Mouse (Mus musculus) macrophage (primary cell): ENCODE measurements around the gene Ccdc24. TPM values are rescaled to one million over a fixed set of nuclear protein-coding genes. Genes with fewer than 3 reads are reported as not detected.
A peak's percentile ranks its signal among the peaks of the same experiment; 100 is the strongest.

ENCODE experiments used
- H3K27ac ChIP-seq: fragments of 350-480 bp; formaldehyde crosslinking; 2 replicates; pipeline ENCODE4 v1.9.0; 2021
- H3K36me3 ChIP-seq: fragments of 350-480 bp; formaldehyde crosslinking; 2 replicates; pipeline ENCODE4 v1.9.0; 2021; ENCODE audit errors: inconsistent target
- H3K4me3 ChIP-seq: fragments of 350-480 bp; formaldehyde crosslinking; 2 replicates; pipeline ENCODE4 v1.9.0; 2021; ENCODE audit errors: inconsistent target
- H3K79me2 ChIP-seq: fragments of 350-480 bp; formaldehyde crosslinking; 2 replicates; pipeline ENCODE4 v1.9.0; 2021; ENCODE audit errors: inconsistent target
- WGBS: methylation state at CpG from one replicate; pipeline ENCODE4 v1.1.7; 2026; ENCODE audit warnings: inconsistent platforms; ENCODE audit not compliant: missing documents; 5-methylcytosine and 5-hydroxymethylcytosine counted together
- polyA plus RNA-seq: library from polyadenylated mRNA; stranded (reverse); fragments of 250-400 nt; gene quantifications from 3 replicates; pipeline ENCODE4 v1.2.4, GENCODE M21; 2018; ENCODE audit warnings: inconsistent platforms
- total RNA-seq, 78 experiments: library from RNA; depleted of rRNA; stranded (reverse); fragments of 250-400 nt; gene quantifications; 1 replicate in 9 of 78; 2 replicates in 24 of 78; 3 replicates in 43 of 78; 4 replicates in 2 of 78; pipeline ENCODE4 v1.2.4; 2018; ENCODE audit warnings: inconsistent platforms in 56 of 78

Ccdc24 gene
- 1 to 10 TPM in 1 of 26 experiments, under 1 TPM in 4, not detected in 21; 0.16 to 2.9 (median 0.51) TPM for total RNA-seq (2018; cell fraction: chromatin; rRNA removed)
- not detected for total RNA-seq (2018; cell fraction: cytosol; rRNA removed)
- total RNA-seq (2018; cell fraction: nucleus; rRNA removed): 1 to 10 TPM in 1 of 26 experiments, under 1 TPM in 2, not detected in 23; 0.21 to 1.5 (median 0.48) TPM
- not detected in 3 replicates for polyA plus RNA-seq

GRCm38 (mm10) chr4:117872471-117872886, at the start of gene Ccdc24:
Ccdc24 (minus strand) TSS chr4:117872557.
- Histone ChIP-seq H3K36me3 (no peaks in the 10 kb centered on the region), H3K4me3 (no peak within 1 kb of the TSS), H3K27ac (no peak within 1 kb of the TSS)

GRCm38 (mm10) chr4:117921358-117921757, 49.0 kb upstream of the Ccdc24 start:
- 100% methylated on average over 2 of the region's 2 CpGs for WGBS
- no peaks in the 10 kb centered on the region for H3K79me2 ChIP-seq
- H3K36me3 ChIP-seq: no peaks in the 10 kb centered on the region
- H3K27ac ChIP-seq: no peak overlapping the region
- no peak overlapping the region for H3K4me3 ChIP-seq

More at GRCm38 (mm10) chr4:117872471-117872886, at the start of gene Ccdc24:
- WGBS: 43% methylated on average over 14 of the region's 14 CpGs
- no peaks in the 10 kb centered on the region for H3K79me2 ChIP-seq

GRCm38 (mm10) chr4:117918762-117919161, 46.4 kb upstream of the Ccdc24 start:
- no peak overlapping the region for H3K4me3 ChIP-seq
- H3K79me2 ChIP-seq: peaks cover 10% of the 10 kb centered on the region
- peak overlapping the region; percentile 5 for H3K27ac ChIP-seq
- WGBS: 10% methylated on average over 5 of the region's 5 CpGs
- no peaks in the 10 kb centered on the region for H3K36me3 ChIP-seq

GRCm38 (mm10) chr4:117918261-117918660, 45.9 kb upstream of the Ccdc24 start:
- peak overlapping the region; percentile 5 for H3K27ac ChIP-seq
- H3K4me3 ChIP-seq: no peak overlapping the region
- 47% methylated on average over 3 of the region's 3 CpGs for WGBS
- H3K79me2 ChIP-seq: peaks cover 15% of the 10 kb centered on the region
- H3K36me3 ChIP-seq: no peaks in the 10 kb centered on the region

- peaks cover 19% of the 10 kb centered on the region for H3K79me2 ChIP-seq
Measured at GRCm38 (mm10) chr4:117917847-117918246, 45.5 kb upstream of the Ccdc24 start.

GRCm38 (mm10) chr4:117917402-117917801, 45.0 kb upstream of the Ccdc24 start:
- 93% methylated on average over 4 of the region's 4 CpGs for WGBS
- peak overlapping the region; percentile 80 for H3K27ac ChIP-seq
- H3K79me2 ChIP-seq: peaks cover 23% of the 10 kb centered on the region
- no peak overlapping the region for H3K4me3 ChIP-seq
- no peaks in the 10 kb centered on the region for H3K36me3 ChIP-seq

More at GRCm38 (mm10) chr4:117917847-117918246, 45.5 kb upstream of the Ccdc24 start:
- H3K4me3 ChIP-seq: no peak overlapping the region
- H3K27ac ChIP-seq: peak overlapping the region; percentile 80; the same call in 1 of the 2 replicates
- WGBS: 95% methylated on average over 4 of the region's 4 CpGs
- H3K36me3 ChIP-seq: no peaks in the 10 kb centered on the region

- 27% methylated on average over 5 of the region's 5 CpGs for WGBS
- peaks cover 33% of the 10 kb centered on the region for H3K79me2 ChIP-seq
- peak overlapping the region; percentile 80 for H3K27ac ChIP-seq
- H3K36me3 ChIP-seq: peaks cover 7% of the 10 kb centered on the region; the same call in 1 of the 2 replicates
- H3K4me3 ChIP-seq: no peak overlapping the region; the same call in 1 of the 2 replicates
Measured at GRCm38 (mm10) chr4:117916386-117916785, 44.0 kb upstream of the Ccdc24 start.

GRCm38 (mm10) chr4:117915489-117916105, 43.2 kb upstream of the Ccdc24 start:
- Histone ChIP-seq H3K27ac (peak overlapping the region; percentile 80), H3K4me3 (peak overlapping the region; percentile 97), H3K79me2 (peaks cover 41% of the 10 kb centered on the region), H3K36me3 (peaks cover 9% of the 10 kb centered on the region)
- WGBS: 0% methylated on average over 19 of the region's 19 CpGs

- H3K36me3 ChIP-seq: peaks cover 9% of the 10 kb centered on the region
- H3K4me3 ChIP-seq: peak within 1 kb of the TSS; percentile 97
- WGBS: 0% methylated on average over 61 of the region's 61 CpGs
- H3K27ac ChIP-seq: peak within 1 kb of the TSS; percentile 80
- peaks cover 42% of the 10 kb centered on the region for H3K79me2 ChIP-seq
Measured at GRCm38 (mm10) chr4:117914591-117915442, 42.5 kb upstream of the Ccdc24 start, which contains the start of gene Ipo13. Ipo13 (minus strand) TSS chr4:117914999.

- Histone ChIP-seq H3K27ac (peak overlapping the region; percentile 80; the same call in 1 of the 2 replicates), H3K4me3 (peak overlapping the region; percentile 97), H3K79me2 (peaks cover 48% of the 10 kb centered on the region), H3K36me3 (peaks cover 9% of the 10 kb centered on the region)
- 25% methylated on average over 8 of the region's 8 CpGs for WGBS
Measured at GRCm38 (mm10) chr4:117914031-117914430, 41.7 kb upstream of the Ccdc24 start.

GRCm38 (mm10) chr4:117913421-117913820, 41.1 kb upstream of the Ccdc24 start:
- WGBS: 83% methylated on average over 3 of the region's 3 CpGs
- Histone ChIP-seq H3K79me2 (peaks cover 52% of the 10 kb centered on the region), H3K36me3 (peaks cover 9% of the 10 kb centered on the region), H3K27ac (no peak overlapping the region), H3K4me3 (no peak overlapping the region)

GRCm38 (mm10) chr4:117912685-117913273, 40.4 kb upstream of the Ccdc24 start:
- WGBS: 94% methylated on average over 7 of the region's 7 CpGs
- Histone ChIP-seq H3K79me2 (peaks cover 54% of the 10 kb centered on the region), H3K4me3 (no peak overlapping the region), H3K27ac (no peak overlapping the region), H3K36me3 (peaks cover 9% of the 10 kb centered on the region)

GRCm38 (mm10) chr4:117912131-117912561, 39.8 kb upstream of the Ccdc24 start:
- 95% methylated on average over 13 of the region's 13 CpGs for WGBS
- Histone ChIP-seq H3K79me2 (peaks cover 60% of the 10 kb centered on the region), H3K4me3 (no peak overlapping the region), H3K27ac (no peak overlapping the region), H3K36me3 (peaks cover 9% of the 10 kb centered on the region)

- Histone ChIP-seq H3K36me3 (peaks cover 29% of the 10 kb centered on the region), H3K27ac (no peak overlapping the region), H3K4me3 (no peak overlapping the region), H3K79me2 (peaks cover 52% of the 10 kb centered on the region)
- 92% methylated on average over 8 of the region's 8 CpGs for WGBS
Measured at GRCm38 (mm10) chr4:117908834-117909453, 36.6 kb upstream of the Ccdc24 start.
